Mouse (Mus musculus) liver, adult 2 months (tissue): ENCODE data around the gene Ipmk. TPM values are rescaled to one million over a fixed set of nuclear protein-coding genes. Genes with fewer than 3 reads are reported as not detected.

Source experiments
- DNase-seq: peaks from one replicate; pipeline ENCODE4 v3.0.0-alpha.2; 2011; ENCODE audit warnings: low read depth, low spot score; ENCODE audit errors: extremely low read depth
- H3K27ac ChIP-seq: fragments of 200-500 bp; replicated peaks from 2 replicates; pipeline ENCODE4 v1.5.1; 2012; ENCODE audit warnings: low read depth, mild to moderate bottlenecking, control low read depth, inconsistent platforms, low read length; ENCODE audit not compliant: insufficient read depth
- H3K27me3 ChIP-seq: fragments of 200-500 bp; 2 replicates; pipeline ENCODE4 v1.6.1; 2012; ENCODE audit warnings: mild to moderate bottlenecking, moderate library complexity, low read length, inconsistent platforms; ENCODE audit not compliant: control insufficient read depth, insufficient read depth
- H3K36me3 ChIP-seq: fragments of 200-500 bp; 2 replicates; pipeline ENCODE4 v1.6.1; 2012; ENCODE audit warnings: low read length, inconsistent platforms; ENCODE audit not compliant: control insufficient read depth, insufficient read depth
- H3K4me1 ChIP-seq: fragments of 200-500 bp; 2 replicates; pipeline ENCODE4 v1.6.1; 2011; ENCODE audit warnings: low read length; ENCODE audit not compliant: control insufficient read depth, insufficient read depth
- H3K4me3 ChIP-seq: fragments of 200-500 bp; 2 replicates; pipeline ENCODE4 v1.5.1; 2011; ENCODE audit warnings: low read depth, mild to moderate bottlenecking, control low read depth, low read length, moderate library complexity; ENCODE audit not compliant: insufficient read depth
- H3K79me2 ChIP-seq: fragments of 200-500 bp; 2 replicates; pipeline ENCODE4 v1.6.1; 2012; ENCODE audit warnings: inconsistent platforms, mild to moderate bottlenecking, low read length, moderate library complexity; ENCODE audit not compliant: control insufficient read depth, insufficient read depth
- H3K9ac ChIP-seq: fragments of 200-500 bp; 2 replicates; pipeline ENCODE4 v1.6.1; 2012; ENCODE audit warnings: low read depth, mild to moderate bottlenecking, control low read depth, inconsistent platforms, low read length
- CTCF ChIP-seq: fragments of 200-500 bp; IDR thresholded peaks from 2 replicates; pipeline ENCODE4 v1.5.1; 2011; ENCODE audit warnings: low read depth, low read length, control low read depth
- POLR2A ChIP-seq: fragments of 200-500 bp; IDR thresholded peaks from 2 replicates; pipeline ENCODE4 v1.6.1; 2011; ENCODE audit warnings: low read length, control low read depth; ENCODE audit not compliant: insufficient read depth; ENCODE audit errors: extremely low read depth
- WGBS: fragments of 180-500 bp; shearing (Covaris S2); methylation state at CpG from one replicate; pipeline ENCODE4 v1.1.7; 2018; 5-methylcytosine and 5-hydroxymethylcytosine counted together
- polyA plus RNA-seq: library from polyadenylated mRNA; depleted of rRNA; stranded (reverse); fragments of >200 nt; gene quantifications from 2 replicates; pipeline ENCODE4 v1.2.3, GENCODE M21; 2012
- total RNA-seq: library from RNA; depleted of rRNA; stranded (reverse); fragments of >200 nt; gene quantifications from 2 replicates; pipeline ENCODE4 v1.2.3, GENCODE M21; 2014

The Ipmk gene
- total and polyA plus RNA-seq, 2 experiments = 11.6 to 46.2 TPM

DNA sequence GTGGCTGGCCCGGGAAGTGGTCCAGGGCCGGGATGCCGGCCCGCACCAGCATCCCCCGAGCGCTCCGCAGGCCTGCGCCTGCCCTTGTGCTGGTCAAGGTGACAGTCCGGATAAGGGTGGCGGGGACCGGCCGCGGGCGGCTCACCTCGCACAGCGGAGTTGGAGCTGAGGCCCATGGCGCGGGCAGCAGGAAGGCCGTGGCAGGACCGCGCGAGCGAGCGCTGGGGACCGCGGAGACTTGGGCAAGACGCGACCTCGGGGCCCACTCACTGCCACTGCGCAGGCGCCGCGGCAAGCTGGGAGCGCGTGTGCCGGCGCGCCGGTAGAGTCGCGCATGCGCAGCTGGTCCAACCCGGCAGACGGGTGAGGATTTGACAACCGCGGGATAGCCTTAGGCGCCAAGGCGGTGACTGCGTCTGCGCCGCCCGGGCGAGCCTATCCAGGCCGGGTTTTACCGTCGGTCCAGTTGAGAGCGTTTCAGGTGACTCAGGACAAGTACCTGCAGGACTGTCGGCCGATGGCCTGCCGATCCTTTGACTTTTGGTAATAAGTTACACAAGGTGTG is 2.9 kb upstream of the Ipmk start, which contains the start of gene Cisd1:
TSS of gene Cisd1 (minus strand) at position 376 of the 565 bp plus-strand sequence.
- Histone ChIP-seq H3K36me3 (no peaks in the 10 kb centered on the region; the same call in 1 of the 2 replicates), H3K9ac (peak within 1 kb of the TSS; percentile 98), H3K4me1 (peaks cover 26% of the 10 kb centered on the region), H3K79me2 (peaks cover 18% of the 10 kb centered on the region; the same call in 1 of the 2 replicates), H3K27ac (peak within 1 kb of the TSS; percentile 97), H3K27me3 (no peaks in the 10 kb centered on the region), H3K4me3 (peak within 1 kb of the TSS; percentile 92)
- no peak for TF ChIP-seq CTCF
- TF ChIP-seq POLR2A = peak; percentile 85
- WGBS = under 1% methylated on average over 56 of the region's 60 CpGs
- peak; percentile 95 for DNase-seq

DNA sequence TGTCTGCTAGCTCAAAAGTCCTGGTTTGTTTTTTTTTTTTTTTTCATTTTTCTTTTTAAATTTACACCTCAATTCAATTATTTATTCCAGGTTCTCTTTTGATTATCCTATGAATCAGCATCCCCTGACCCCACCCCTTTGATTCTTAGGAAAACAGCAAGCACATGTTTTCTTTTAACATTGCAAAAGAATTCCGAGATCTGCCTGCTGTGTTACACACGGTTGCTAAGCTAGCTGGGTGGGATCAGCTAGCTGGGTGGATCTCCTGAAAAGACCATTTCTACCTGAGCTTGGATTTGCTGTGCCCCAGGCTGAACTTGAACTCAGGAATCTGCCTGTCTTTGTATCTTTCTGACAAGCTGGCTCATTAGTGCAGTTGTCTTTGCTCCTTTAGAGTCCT is 1.5 kb upstream of the Ipmk start:
- 24% methylated on average over 2 of the region's 2 CpGs for WGBS
- no peak overlapping the region for H3K4me3 ChIP-seq
- H3K9ac ChIP-seq = 0 out of 2 replicates have a peak overlapping the region, but pooled peaks have one; percentile 6
- H3K27me3 ChIP-seq = no peaks in the 10 kb centered on the region
- H3K4me1 ChIP-seq = peaks cover 24% of the 10 kb centered on the region
- peak overlapping the region; percentile 45 for H3K27ac ChIP-seq
- H3K79me2 ChIP-seq = peaks cover 29% of the 10 kb centered on the region; the same call in 1 of the 2 replicates
- no peak for DNase-seq
- H3K36me3 ChIP-seq = peaks cover 4% of the 10 kb centered on the region; the same call in 1 of the 2 replicates
- TF ChIP-seq POLR2A (no peak), CTCF (no peak)

DNA sequence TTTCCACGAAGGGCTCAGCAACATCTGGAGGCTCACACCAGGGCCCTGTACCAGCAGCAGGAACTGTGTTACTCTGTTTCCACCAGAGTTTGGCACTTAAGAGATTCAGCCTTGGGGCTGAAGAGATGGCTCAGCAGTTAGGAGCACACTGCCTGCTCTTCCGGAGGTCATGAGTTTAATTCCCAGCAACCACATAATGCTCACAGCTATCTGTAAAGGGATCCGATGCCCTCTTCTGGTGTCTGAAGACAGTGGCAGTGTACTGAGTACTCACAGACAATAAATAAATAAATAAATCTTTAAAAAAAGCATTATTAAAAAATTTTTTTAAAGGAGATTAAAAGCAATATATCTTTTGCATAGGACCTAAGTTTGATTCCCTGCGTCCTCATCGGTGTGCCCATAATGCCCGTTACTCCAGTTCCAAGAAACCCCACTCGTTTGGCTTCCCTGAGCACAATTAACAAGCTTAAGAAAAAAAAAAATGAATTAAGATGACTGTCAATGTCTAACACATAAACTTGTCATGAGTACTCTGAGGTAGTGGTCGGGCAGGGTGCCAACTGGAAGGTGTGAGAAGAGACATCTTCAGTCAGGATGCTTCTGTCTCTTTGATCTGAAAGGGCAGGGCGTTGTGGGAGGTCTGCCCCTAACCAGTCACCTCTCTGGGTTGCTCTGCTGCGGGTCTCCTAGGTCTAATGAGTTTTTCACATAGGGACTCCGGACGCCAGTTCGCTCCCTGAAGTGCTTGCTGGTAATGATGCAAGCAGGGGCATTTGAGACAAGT is 648 bp upstream of the Ipmk start:
- 6% methylated on average over 13 of the region's 13 CpGs for WGBS
- TF ChIP-seq CTCF = no peak
- TF ChIP-seq POLR2A = no peak
- Histone ChIP-seq H3K36me3 (peaks cover 6% of the 10 kb centered on the region), H3K79me2 (peaks cover 32% of the 10 kb centered on the region; the same call in 1 of the 2 replicates), H3K4me1 (peaks cover 19% of the 10 kb centered on the region), H3K27ac (peak overlapping the region; percentile 86), H3K4me3 (peak overlapping the region; percentile 53), H3K9ac (peak overlapping the region; percentile 45), H3K27me3 (no peaks in the 10 kb centered on the region)
- DNase-seq = peak; percentile 74

DNA sequence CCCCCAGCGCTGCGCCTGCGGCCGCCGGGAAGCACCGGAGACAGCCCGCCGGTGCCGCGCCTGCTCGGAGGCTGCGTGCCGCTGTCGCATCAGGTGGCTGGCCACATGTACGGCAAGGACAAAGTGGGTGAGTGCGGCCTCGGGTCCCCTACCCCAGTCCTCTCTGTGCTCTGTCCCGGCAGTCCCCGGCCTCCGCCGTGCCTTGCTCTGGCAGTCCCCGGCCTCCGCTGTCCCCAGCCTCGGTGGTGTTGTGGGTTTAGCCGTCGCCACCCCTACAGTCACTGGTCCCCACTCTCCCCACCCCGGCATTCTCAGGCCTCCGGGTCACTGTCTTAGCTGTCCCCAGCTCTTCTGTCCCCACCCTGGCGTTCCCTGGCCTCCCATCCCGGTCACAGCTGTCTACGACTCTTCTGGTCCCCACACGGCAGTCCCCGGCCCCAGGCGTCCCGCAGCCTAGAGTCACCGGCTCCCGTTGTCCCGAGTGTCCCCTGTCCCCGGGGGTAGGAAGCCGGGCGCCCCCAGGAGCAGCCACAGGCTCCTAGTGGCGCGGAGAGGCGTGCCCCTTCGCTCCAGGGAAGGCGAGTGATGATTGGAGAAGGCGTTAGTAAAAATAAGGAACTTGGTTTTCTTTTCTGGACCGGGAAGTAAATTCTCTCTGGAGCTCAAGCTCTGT is 537 bp downstream of the Ipmk start:
- H3K27me3 ChIP-seq = no peaks in the 10 kb centered on the region
- DNase-seq = no peak
- peaks cover 19% of the 10 kb centered on the region for H3K4me1 ChIP-seq
- peak overlapping the region; percentile 82 for H3K27ac ChIP-seq
- no peak for TF ChIP-seq CTCF
- TF ChIP-seq POLR2A = no peak
- H3K79me2 ChIP-seq = peaks cover 36% of the 10 kb centered on the region; the same call in 1 of the 2 replicates
- WGBS = 1% methylated on average over 48 of the region's 48 CpGs
- H3K36me3 ChIP-seq = peaks cover 6% of the 10 kb centered on the region
- peak overlapping the region; percentile 93 for H3K4me3 ChIP-seq
- peak overlapping the region; percentile 97 for H3K9ac ChIP-seq

DNA sequence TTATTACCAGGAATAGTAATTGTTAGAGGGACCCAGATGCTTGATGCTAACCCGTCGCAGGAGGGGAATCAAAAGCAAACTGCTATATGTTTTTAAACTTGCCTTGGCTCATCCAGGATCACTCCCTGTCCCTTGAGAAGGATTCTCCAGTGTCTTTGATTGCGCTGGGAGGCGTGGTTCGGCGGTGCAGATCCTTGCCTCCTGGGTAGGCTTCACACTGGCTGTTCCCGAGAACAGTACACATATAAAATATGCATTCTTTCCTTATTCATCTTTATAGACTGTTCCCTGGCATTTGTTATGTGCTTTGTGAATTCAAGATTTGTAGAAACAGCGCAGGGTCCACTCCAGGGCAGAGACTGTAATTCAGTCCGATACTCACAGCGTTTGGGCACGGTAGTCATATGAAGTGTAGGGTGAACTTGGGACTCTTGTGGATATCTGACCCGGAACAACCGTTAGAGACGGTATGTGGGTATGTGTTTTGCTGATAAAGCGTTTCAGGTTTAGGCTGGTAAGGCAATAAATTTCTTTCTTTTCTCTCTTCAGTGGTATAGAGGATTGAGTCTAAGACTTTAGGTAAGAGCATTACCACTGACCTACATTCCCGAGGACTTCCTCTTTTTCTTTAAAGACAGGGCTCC is 1.2 kb downstream of the Ipmk start:
- DNase-seq = peak; percentile 68

More for the DNA sequence above, 1.2 kb downstream of the Ipmk start:
- H3K9ac ChIP-seq = peak overlapping the region; percentile 97
- peaks cover 6% of the 10 kb centered on the region for H3K36me3 ChIP-seq
- H3K27me3 ChIP-seq = no peaks in the 10 kb centered on the region
- 1% methylated on average over 16 of the region's 16 CpGs for WGBS
- H3K27ac ChIP-seq = peak overlapping the region; percentile 82
- peak overlapping the region; percentile 93 for H3K4me3 ChIP-seq
- peaks cover 19% of the 10 kb centered on the region for H3K4me1 ChIP-seq
- peaks cover 40% of the 10 kb centered on the region for H3K79me2 ChIP-seq
- TF ChIP-seq POLR2A (no peak), CTCF (no peak)
